Mouse (Mus musculus) heart, embryonic 12.5 days (tissue): Measurements from ENCODE around the gene Iapp. TPM values are rescaled to one million over a fixed set of nuclear protein-coding genes. Genes with fewer than 3 reads are reported as not detected.
"Not testable (repeated sequence)": the region's sequence is repeated elsewhere in the genome, so short reads cannot be mapped to it uniquely, and the experiment has no call there.

Experiments
- ATAC-seq: fragments of 200-750 bp; cut with Nextera tagmentation; 2 replicates; pipeline ENCODE4 v1.8.0; 2017; ENCODE audit warnings: moderate TSS enrichment, moderate library complexity; ENCODE audit not compliant: insufficient number of reproducible peaks, low FRiP score
- H3K27ac ChIP-seq: fragments of 300-500 bp; sonication (generic); 2 replicates; pipeline ENCODE4 v1.5.1; 2016; ENCODE audit warnings: mild to moderate bottlenecking, moderate library complexity; ENCODE audit not compliant: poor library complexity, severe bottlenecking
- H3K27me3 ChIP-seq: fragments of 300-500 bp; sonication (generic); replicated peaks from 2 replicates; pipeline ENCODE4 v1.6.1; 2016; ENCODE audit warnings: mild to moderate bottlenecking, moderate library complexity
- H3K36me3 ChIP-seq: fragments of 300-500 bp; sonication (generic); 2 replicates; pipeline ENCODE4 v1.6.1; 2016; ENCODE audit warnings: mild to moderate bottlenecking, moderate library complexity
- H3K4me1 ChIP-seq: fragments of 300-500 bp; sonication (generic); replicated peaks from 2 replicates; pipeline ENCODE4 v1.6.1; 2016; ENCODE audit warnings: mild to moderate bottlenecking
- H3K4me2 ChIP-seq: fragments of 300-500 bp; sonication (generic); 2 replicates; pipeline ENCODE4 v1.6.1; 2016; ENCODE audit warnings: mild to moderate bottlenecking, moderate library complexity
- H3K4me3 ChIP-seq: fragments of 300-500 bp; sonication (generic); 2 replicates; pipeline ENCODE4 v1.5.1; 2016; ENCODE audit warnings: mild to moderate bottlenecking
- H3K9ac ChIP-seq: fragments of 300-500 bp; sonication (generic); 2 replicates; pipeline ENCODE4 v1.6.1; 2016; ENCODE audit warnings: mild to moderate bottlenecking, moderate library complexity
- H3K9me3 ChIP-seq: fragments of 300-500 bp; sonication (generic); replicated peaks from 2 replicates; pipeline ENCODE4 v1.6.1; 2016; ENCODE audit warnings: mild to moderate bottlenecking, moderate library complexity
- WGBS: fragments of 180-500 bp; shearing (Covaris S2); methylation state at CpG from one replicate; pipeline ENCODE4 v1.1.7; 2016; 5-methylcytosine and 5-hydroxymethylcytosine counted together
- polyA plus RNA-seq: library from polyadenylated mRNA; unstranded; fragments of >200 nt; fragmentation: Nextera tagmentation; extraction: Ambion mirVana; gene quantifications from 2 replicates; pipeline ENCODE4 v1.2.1, GENCODE M21; 2016

Iapp gene
- polyA plus RNA-seq, result not detected in 2 replicates

- Histone ChIP-seq H3K27me3 (no peaks in the 10 kb centered on the region), H3K36me3 (no peaks in the 10 kb centered on the region), H3K9me3 (no peaks in the 10 kb centered on the region), H3K27ac (no peak within 1 kb of the TSS), H3K4me2 (no peak within 1 kb of the TSS), H3K4me1 (no peaks in the 10 kb centered on the region), H3K4me3 (no peak within 1 kb of the TSS), H3K9ac (no peak within 1 kb of the TSS)
- 61% methylated on average over 4 of the region's 4 CpGs for WGBS
- ATAC-seq, result no peak
Measured at GRCm38 (mm10) chr6:142298098-142298497, at the start of gene Iapp. Gene Iapp (plus strand): TSS chr6:142298423.

DNA sequence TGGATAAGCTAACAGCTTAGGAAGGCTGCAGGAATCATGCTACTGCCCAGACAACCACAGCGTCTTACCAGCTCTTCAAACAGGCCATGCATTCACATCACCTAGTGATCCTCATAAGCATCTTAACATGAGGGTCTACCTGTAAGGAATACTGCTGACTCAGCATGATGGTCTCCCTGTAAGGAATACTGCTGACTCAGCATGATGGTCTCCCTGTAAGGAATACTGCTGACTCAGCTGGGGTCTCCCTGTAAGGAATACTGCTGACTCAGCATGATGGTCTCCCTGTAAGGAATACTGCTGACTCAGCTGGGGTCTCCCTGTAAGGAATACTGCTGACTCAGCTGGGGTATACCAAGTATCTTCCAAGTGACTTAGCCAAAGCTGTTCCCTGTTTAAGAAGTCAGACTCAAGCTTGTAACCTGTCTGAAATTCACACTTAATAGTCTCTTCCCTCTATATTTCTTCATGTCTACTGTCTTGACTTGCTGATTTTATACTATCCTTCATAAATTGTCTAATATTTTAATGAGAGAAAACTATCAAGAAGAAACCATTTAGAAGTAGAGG lies 47.4 kb upstream of the Iapp start:
- H3K4me2 ChIP-seq, H3K27me3 ChIP-seq, ATAC-seq, H3K9me3 ChIP-seq, H3K4me1 ChIP-seq, H3K36me3 ChIP-seq, H3K9ac ChIP-seq, H3K4me3 ChIP-seq, H3K27ac ChIP-seq: not testable (repeated sequence)
- 71% methylated on average over 1 of the region's 1 CpGs for WGBS

GRCm38 (mm10) chr6:142275721-142276442 lies 22.3 kb upstream of the Iapp start:
- Histone ChIP-seq H3K9ac (no peak overlapping the region), H3K36me3 (no peaks in the 10 kb centered on the region), H3K27ac (no peak overlapping the region), H3K4me2 (no peak overlapping the region), H3K9me3 (no peaks in the 10 kb centered on the region), H3K27me3 (no peaks in the 10 kb centered on the region), H3K4me3 (no peak overlapping the region), H3K4me1 (no peaks in the 10 kb centered on the region)
- 23% methylated on average over 4 of the region's 4 CpGs for WGBS
- ATAC-seq, result no peak

- WGBS, result 74% methylated on average over 12 of the region's 12 CpGs
- Histone ChIP-seq H3K4me2 (no peak overlapping the region), H3K4me3 (no peak overlapping the region)
Measured at GRCm38 (mm10) chr6:142289413-142290118, 8.7 kb upstream of the Iapp start.

GRCm38 (mm10) chr6:142305076-142305475 lies 6.9 kb downstream of the Iapp start:
- H3K9me3 ChIP-seq, result peaks cover 4% of the 10 kb centered on the region
- no peak for ATAC-seq
- no peak overlapping the region for H3K9ac ChIP-seq
- no peak overlapping the region for H3K27ac ChIP-seq
- H3K27me3 ChIP-seq, result no peaks in the 10 kb centered on the region
- no peak overlapping the region for H3K4me2 ChIP-seq
- no peak overlapping the region for H3K4me3 ChIP-seq
- H3K36me3 ChIP-seq, result no peaks in the 10 kb centered on the region
- H3K4me1 ChIP-seq, result no peaks in the 10 kb centered on the region

More at GRCm38 (mm10) chr6:142289413-142290118, 8.7 kb upstream of the Iapp start:
- H3K27me3 ChIP-seq, result no peaks in the 10 kb centered on the region
- H3K27ac ChIP-seq, result no peak overlapping the region
- no peaks in the 10 kb centered on the region for H3K9me3 ChIP-seq
- H3K36me3 ChIP-seq, result no peaks in the 10 kb centered on the region
- ATAC-seq, result no peak
- H3K9ac ChIP-seq, result no peak overlapping the region
- H3K4me1 ChIP-seq, result no peaks in the 10 kb centered on the region

GRCm38 (mm10) chr6:142314285-142314684 lies 16.1 kb downstream of the Iapp start:
- H3K27ac ChIP-seq, result no peak overlapping the region
- WGBS, result 74% methylated on average over 5 of the region's 5 CpGs
- H3K4me3 ChIP-seq, result no peak overlapping the region
- no peaks in the 10 kb centered on the region for H3K27me3 ChIP-seq
- peaks cover 4% of the 10 kb centered on the region for H3K9me3 ChIP-seq
- no peak overlapping the region for H3K4me2 ChIP-seq
- no peaks in the 10 kb centered on the region for H3K4me1 ChIP-seq
- no peaks in the 10 kb centered on the region for H3K36me3 ChIP-seq
- H3K9ac ChIP-seq, result no peak overlapping the region
- ATAC-seq, result no peak

DNA sequence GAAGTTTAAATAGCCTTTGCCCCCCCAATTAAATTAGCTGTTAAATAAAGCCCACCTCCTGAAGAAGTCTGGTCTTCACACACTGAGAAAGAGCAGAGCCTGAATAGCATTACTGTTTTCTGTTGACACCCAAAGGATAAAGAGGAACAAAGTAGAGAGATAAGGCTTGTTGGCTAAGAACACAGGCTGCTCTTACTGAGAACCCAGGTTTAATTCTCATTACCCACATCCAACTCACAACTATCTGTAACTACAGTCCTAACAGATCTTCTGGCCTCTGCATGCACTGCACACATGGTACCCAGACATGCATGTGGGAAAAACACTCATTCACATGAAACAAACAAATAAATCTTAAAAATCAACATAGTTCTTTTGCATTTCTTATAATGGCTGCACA lies 18.9 kb downstream of the Iapp start:
- no peak for ATAC-seq
- Histone ChIP-seq H3K9ac (no peak overlapping the region), H3K4me2 (no peak overlapping the region)

DNA sequence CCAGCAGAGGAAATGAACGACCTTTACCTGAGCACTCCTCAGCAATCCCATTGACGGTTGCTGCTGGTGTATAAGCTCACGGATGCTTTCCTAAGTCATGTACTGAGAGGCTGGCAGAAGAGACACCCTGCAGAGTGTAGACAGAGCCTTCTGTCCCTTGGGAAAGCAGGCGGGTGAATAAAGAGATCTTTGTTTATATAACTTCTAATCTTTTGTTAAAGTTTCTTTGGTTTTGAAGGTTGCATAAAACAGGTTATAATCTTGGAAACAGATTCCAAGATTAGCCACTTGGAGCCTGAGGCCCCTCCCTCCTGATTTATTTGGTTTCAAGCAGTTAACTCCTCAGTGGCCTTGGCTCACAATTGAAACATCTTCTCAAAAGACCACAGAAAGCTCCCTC lies 24.7 kb downstream of the Iapp start, which contains the start of gene Slco1a5:
TSS of gene Slco1a5 (minus strand) at position 101 of the 400 bp plus-strand sequence.
- Histone ChIP-seq H3K36me3 (no peaks in the 10 kb centered on the region), H3K4me2 (no peak within 1 kb of the TSS), H3K9ac (no peak within 1 kb of the TSS), H3K27me3 (no peaks in the 10 kb centered on the region), H3K9me3 (no peaks in the 10 kb centered on the region), H3K4me1 (no peaks in the 10 kb centered on the region), H3K27ac (no peak within 1 kb of the TSS), H3K4me3 (no peak within 1 kb of the TSS)
- no peak for ATAC-seq
- 33% methylated on average over 4 of the region's 4 CpGs for WGBS

More for the DNA sequence above, 18.9 kb downstream of the Iapp start:
- Histone ChIP-seq H3K27me3 (no peaks in the 10 kb centered on the region), H3K4me1 (no peaks in the 10 kb centered on the region), H3K4me3 (no peak overlapping the region), H3K9me3 (no peaks in the 10 kb centered on the region), H3K36me3 (no peaks in the 10 kb centered on the region), H3K27ac (no peak overlapping the region)

DNA sequence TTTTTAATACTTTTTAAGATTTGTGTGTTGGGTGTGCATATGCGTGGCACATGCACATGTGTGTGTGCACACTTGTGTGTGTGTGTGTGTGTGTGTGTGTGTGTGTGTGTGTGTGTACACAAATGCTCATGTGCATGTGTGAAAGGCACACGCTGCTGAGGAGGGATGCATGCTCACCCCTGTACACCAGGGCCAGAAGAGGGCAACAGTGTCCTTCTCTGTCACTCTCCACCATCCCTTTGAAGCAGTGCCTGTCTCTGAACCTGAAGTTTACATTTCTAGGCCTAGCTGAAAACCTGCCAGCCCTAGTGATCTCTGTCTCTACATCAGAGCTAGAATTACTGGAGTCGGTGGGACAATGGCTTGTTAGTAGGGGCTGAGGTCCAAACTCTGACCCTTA lies 28.4 kb downstream of the Iapp start:
- Histone ChIP-seq H3K27me3 (no peaks in the 10 kb centered on the region), H3K9ac (no peak overlapping the region), H3K9me3 (no peaks in the 10 kb centered on the region), H3K27ac (no peak overlapping the region), H3K4me3 (no peak overlapping the region), H3K36me3 (no peaks in the 10 kb centered on the region), H3K4me1 (no peaks in the 10 kb centered on the region), H3K4me2 (no peak overlapping the region)
- ATAC-seq, result no peak
- 75% methylated on average over 3 of the region's 3 CpGs for WGBS

- 46% methylated on average over 1 of the region's 1 CpGs for WGBS
- ATAC-seq, result no peak
Measured at GRCm38 (mm10) chr6:142329201-142329600, 31.0 kb downstream of the Iapp start.

GRCm38 (mm10) chr6:142338961-142339360 lies 40.7 kb downstream of the Iapp start:
- Histone ChIP-seq H3K27ac (no peak overlapping the region), H3K36me3 (no peaks in the 10 kb centered on the region), H3K9ac (no peak overlapping the region), H3K9me3 (no peaks in the 10 kb centered on the region), H3K4me2 (no peak overlapping the region), H3K4me3 (no peak overlapping the region), H3K27me3 (no peaks in the 10 kb centered on the region), H3K4me1 (no peaks in the 10 kb centered on the region)
- no peak for ATAC-seq
- 60% methylated on average over 2 of the region's 2 CpGs for WGBS

More at GRCm38 (mm10) chr6:142329201-142329600, 31.0 kb downstream of the Iapp start:
- Histone ChIP-seq H3K27ac (no peak overlapping the region), H3K9ac (no peak overlapping the region), H3K9me3 (no peaks in the 10 kb centered on the region), H3K27me3 (no peaks in the 10 kb centered on the region), H3K36me3 (no peaks in the 10 kb centered on the region), H3K4me3 (no peak overlapping the region), H3K4me1 (no peaks in the 10 kb centered on the region), H3K4me2 (no peak overlapping the region)
